Mouse (Mus musculus) embryonic facial prominence, embryonic 11.5 days (tissue): ENCODE measurements at regions not wholly inside any gene's neighbourhood (a gene's known extent, or its start where the extent isn't known, plus 50 kb on each side); places are given as distances from the start of the nearest gene placed in this dataset.
"Not testable (repeated sequence)": the region's sequence is repeated elsewhere in the genome, so short reads cannot be mapped to it uniquely, and the experiment has no call there.

Experiments
- ATAC-seq: fragments of 200-750 bp; cut with Nextera tagmentation; replicated peaks from 2 replicates; pipeline ENCODE4 v1.8.0; 2017; ENCODE audit warnings: low read depth; ENCODE audit not compliant: insufficient number of reproducible peaks, low FRiP score, low TSS enrichment
- DNase-seq: peaks from one replicate; pipeline ENCODE4 v3.0.0-alpha.2; 2015; ENCODE audit warnings: low spot score
- H3K27ac ChIP-seq: fragments of 300-500 bp; sonication (generic); replicated peaks from 2 replicates; pipeline ENCODE4 v1.5.1; 2014; ENCODE audit warnings: mild to moderate bottlenecking, low read depth, low read length, control low read depth
- H3K27me3 ChIP-seq: fragments of 300-500 bp; sonication (generic); 2 replicates; pipeline ENCODE4 v1.6.1; 2014; ENCODE audit warnings: mild to moderate bottlenecking, low read length, moderate library complexity, mixed read lengths; ENCODE audit not compliant: control insufficient read depth, insufficient read depth
- H3K36me3 ChIP-seq: fragments of 300-500 bp; sonication (generic); replicated peaks from 2 replicates; pipeline ENCODE4 v1.6.1; 2014; ENCODE audit warnings: low read depth, mild to moderate bottlenecking, low read length, moderate library complexity, mixed read lengths; ENCODE audit not compliant: control insufficient read depth, insufficient read depth
- H3K4me1 ChIP-seq: fragments of 300-500 bp; sonication (generic); 2 replicates; pipeline ENCODE4 v1.6.1; 2014; ENCODE audit warnings: low read length, mixed read lengths; ENCODE audit not compliant: control insufficient read depth, insufficient read depth
- H3K4me2 ChIP-seq: fragments of 300-500 bp; sonication (generic); 2 replicates; pipeline ENCODE4 v1.6.1; 2014; ENCODE audit warnings: low read depth, mild to moderate bottlenecking, control low read depth, low read length, moderate library complexity
- H3K4me3 ChIP-seq: fragments of 300-500 bp; sonication (generic); 2 replicates; pipeline ENCODE4 v1.5.1; 2014; ENCODE audit warnings: low read depth, low read length, control low read depth
- H3K9ac ChIP-seq: fragments of 300-500 bp; sonication (generic); replicated peaks from 2 replicates; pipeline ENCODE4 v1.6.1; 2014; ENCODE audit warnings: mild to moderate bottlenecking, control low read depth, low read length
- H3K9me3 ChIP-seq: fragments of 300-500 bp; sonication (generic); replicated peaks from 2 replicates; pipeline ENCODE4 v1.6.1; 2016; ENCODE audit warnings: mild to moderate bottlenecking, low read length, inconsistent platforms, mixed read lengths; ENCODE audit not compliant: control insufficient read depth
- WGBS: fragments of 180-500 bp; shearing (Covaris S2); extraction: QIAGEN DNeasy Blood & Tissue Kit; methylation state at CpG from one replicate; pipeline ENCODE4 v1.1.7; 2014; 5-methylcytosine and 5-hydroxymethylcytosine counted together

DNA sequence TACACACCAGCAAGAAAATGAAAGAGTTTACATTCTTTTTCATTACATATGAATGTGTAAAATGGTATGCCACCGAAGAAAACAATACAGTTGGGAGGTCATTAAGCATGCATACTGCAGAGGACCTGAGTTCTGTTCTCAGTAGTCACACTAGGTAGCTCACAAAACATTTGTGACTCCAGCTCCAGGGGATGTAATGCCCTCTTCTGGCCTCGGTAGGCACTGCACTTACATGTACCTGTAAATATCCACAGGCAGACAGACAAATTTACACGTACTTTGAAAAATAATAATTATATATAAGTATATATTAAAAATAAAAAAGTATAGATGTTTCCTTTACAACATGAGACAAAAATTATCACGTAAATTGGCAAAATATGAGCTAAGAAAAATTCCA lies 342.3 kb upstream of the Gm28363 start:
- no peak for ATAC-seq

DNA sequence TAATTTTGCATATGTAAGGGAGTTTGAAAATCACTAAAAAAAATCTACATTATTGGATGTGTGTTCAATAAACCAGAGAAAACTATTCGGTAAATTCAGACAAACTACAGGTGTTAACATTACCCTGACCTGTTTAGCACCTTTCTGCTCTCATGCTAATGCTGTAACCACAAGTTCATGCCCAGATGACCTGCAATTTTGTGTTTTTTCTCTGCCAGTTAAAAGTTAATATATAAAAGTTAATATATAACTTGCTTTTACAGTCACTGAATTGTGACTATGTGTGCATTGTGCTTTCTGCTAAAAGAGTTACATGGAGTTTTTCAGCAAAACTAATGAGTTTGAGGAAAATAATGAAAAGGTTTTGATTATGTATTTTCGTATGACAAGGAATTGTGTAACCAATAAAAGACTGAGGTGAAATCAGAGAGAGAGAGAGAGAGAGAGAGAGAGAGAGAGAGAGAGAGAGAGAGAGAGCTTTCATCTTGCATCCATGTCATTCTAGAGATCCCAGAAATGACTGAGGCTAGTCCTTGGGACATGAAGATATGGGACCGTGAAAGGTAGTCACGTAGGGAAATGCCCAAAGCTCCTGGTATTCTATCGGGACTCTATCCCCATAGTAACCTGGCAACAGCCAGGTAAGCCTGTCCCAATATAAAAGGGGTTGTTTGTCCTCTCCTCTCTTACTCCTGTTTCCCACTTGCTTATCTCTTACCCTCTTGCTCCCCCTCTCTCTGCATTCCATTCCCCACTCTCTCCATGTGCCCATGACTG lies 340.3 kb upstream of the Gm28363 start:
- DNase-seq: no peak
- no peak for ATAC-seq
- no peaks in the 10 kb centered on the region for H3K36me3 ChIP-seq
- H3K4me3 ChIP-seq: no peak overlapping the region
- H3K9ac ChIP-seq: no peak overlapping the region
- no peaks in the 10 kb centered on the region for H3K9me3 ChIP-seq
- WGBS: 81% methylated on average over 5 of the region's 5 CpGs
- H3K4me1 ChIP-seq: no peaks in the 10 kb centered on the region
- H3K27ac ChIP-seq: no peak overlapping the region
- H3K27me3 ChIP-seq: no peaks in the 10 kb centered on the region
- H3K4me2 ChIP-seq: no peak overlapping the region

More for the DNA sequence above, 342.3 kb upstream of the Gm28363 start:
- Histone ChIP-seq H3K4me1 (no peaks in the 10 kb centered on the region), H3K9me3 (no peaks in the 10 kb centered on the region), H3K27me3 (no peaks in the 10 kb centered on the region), H3K36me3 (no peaks in the 10 kb centered on the region), H3K4me3 (no peak overlapping the region), H3K9ac (no peak overlapping the region), H3K27ac (no peak overlapping the region), H3K4me2 (no peak overlapping the region)
- no peak for DNase-seq
- WGBS: 78% methylated on average over 4 of the region's 4 CpGs

DNA sequence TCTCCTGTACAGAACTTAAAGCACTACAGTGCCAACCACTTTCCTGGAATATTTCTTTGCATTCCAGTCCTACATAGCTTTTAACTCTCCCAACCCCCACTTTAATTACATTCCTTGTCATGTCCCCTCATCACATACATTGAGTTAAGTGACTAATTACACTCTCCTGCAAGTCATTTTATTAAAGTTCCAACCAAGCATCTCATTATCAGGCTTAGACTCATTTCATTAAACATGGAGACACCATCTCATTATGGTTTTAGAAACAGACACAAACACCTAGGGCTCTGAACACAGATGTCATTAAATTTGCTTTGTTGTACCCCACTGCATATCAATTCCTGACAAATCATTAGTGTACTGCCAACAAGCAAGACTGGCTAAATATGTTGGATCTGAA lies 332.9 kb upstream of the Gm28363 start:
- Histone ChIP-seq H3K4me1 (no peaks in the 10 kb centered on the region), H3K27ac (no peak overlapping the region), H3K4me2 (no peak overlapping the region), H3K9ac (no peak overlapping the region), H3K4me3 (no peak overlapping the region), H3K27me3 (no peaks in the 10 kb centered on the region), H3K36me3 (no peaks in the 10 kb centered on the region), H3K9me3 (no peaks in the 10 kb centered on the region)
- DNase-seq: no peak
- ATAC-seq: no peak

DNA sequence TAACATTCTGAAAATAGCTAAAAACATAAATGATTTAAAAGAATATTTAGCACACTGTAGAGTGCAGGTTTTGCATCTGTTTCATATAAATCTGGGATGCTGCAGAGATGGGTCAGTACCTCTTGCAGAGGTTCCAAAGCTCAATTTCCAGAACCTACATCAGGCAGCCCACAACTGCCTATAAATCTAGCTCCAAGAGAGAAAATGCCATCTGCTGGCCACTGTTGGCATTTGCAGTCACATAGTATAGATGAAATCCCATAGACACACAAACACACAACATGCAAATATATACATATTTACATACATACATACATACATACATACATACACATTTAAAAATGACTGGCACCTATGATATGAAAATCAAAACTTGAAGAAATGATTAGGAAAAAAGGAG lies 284.6 kb upstream of the Gm28363 start:
- DNase-seq (peak; percentile 28), ATAC-seq (no peak)
- Histone ChIP-seq H3K27me3 (no peaks in the 10 kb centered on the region), H3K4me1 (no peaks in the 10 kb centered on the region), H3K27ac (no peak overlapping the region), H3K4me3 (no peak overlapping the region), H3K9ac (no peak overlapping the region), H3K9me3 (no peaks in the 10 kb centered on the region), H3K4me2 (no peak overlapping the region), H3K36me3 (no peaks in the 10 kb centered on the region)

DNA sequence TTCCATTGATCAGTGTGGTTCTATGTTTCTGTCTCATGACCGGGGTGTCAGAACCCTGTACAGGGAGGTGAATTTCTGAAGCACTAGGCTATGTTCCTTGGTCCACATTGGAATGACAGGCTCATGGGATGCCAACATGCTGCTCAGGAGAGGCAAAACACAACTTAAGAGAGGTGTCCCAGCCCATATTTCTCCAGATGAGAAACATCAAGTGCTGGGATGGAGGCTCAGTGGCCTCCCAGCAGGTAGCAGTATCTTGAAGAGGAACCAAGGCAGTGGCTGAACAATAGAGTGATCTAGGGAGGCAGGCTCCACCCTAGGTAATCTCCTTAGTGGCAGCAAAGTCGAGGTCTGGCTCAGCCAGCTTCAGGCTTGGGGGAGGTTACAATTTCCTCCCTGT lies 239.2 kb upstream of the Gm28363 start:
- Histone ChIP-seq H3K27ac (no peak overlapping the region), H3K27me3 (no peaks in the 10 kb centered on the region), H3K36me3 (no peaks in the 10 kb centered on the region), H3K4me2 (no peak overlapping the region), H3K4me3 (no peak overlapping the region), H3K9me3 (no peaks in the 10 kb centered on the region), H3K9ac (no peak overlapping the region), H3K4me1 (no peaks in the 10 kb centered on the region)
- ATAC-seq (no peak), DNase-seq (no peak)
- WGBS: 62% methylated on average over 2 of the region's 2 CpGs

DNA sequence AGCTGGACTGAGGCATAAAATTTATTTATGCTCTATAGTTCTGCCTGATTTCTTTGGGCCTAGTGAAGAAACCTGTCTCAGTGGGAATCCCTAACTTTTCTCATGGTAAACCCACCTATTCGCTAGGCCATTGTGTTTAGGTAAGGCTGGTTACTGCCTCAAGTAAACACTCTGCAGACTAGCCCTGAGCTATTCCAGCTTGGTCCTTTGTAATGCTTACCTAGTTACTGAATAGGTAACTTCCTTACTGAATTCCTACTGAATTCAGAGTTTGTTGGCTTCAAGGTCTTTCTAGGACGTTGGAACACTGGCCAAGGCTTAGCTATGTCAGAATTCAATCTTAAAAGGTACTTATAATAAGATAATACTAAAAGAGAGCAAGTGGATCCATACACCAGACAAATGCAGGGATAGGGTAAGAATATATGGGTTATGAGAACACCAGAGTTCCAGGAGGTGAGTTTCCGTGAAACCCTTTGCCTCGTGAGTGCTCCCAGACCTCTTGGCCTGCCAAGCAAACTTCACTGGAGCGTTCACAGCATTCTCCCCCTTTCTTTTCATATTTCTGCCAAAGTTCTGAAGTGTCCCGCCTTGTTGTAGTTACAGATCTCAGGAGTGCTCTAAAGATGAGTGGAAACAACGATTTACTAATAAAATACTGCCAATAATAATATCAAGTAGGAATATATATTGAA lies 238.6 kb upstream of the Gm28363 start:
- not testable (repeated sequence) for H3K27ac ChIP-seq, H3K4me2 ChIP-seq, ATAC-seq, H3K9ac ChIP-seq, DNase-seq, H3K36me3 ChIP-seq, H3K9me3 ChIP-seq, H3K4me1 ChIP-seq, H3K27me3 ChIP-seq, H3K4me3 ChIP-seq
- 59% methylated on average over 7 of the region's 7 CpGs for WGBS

DNA sequence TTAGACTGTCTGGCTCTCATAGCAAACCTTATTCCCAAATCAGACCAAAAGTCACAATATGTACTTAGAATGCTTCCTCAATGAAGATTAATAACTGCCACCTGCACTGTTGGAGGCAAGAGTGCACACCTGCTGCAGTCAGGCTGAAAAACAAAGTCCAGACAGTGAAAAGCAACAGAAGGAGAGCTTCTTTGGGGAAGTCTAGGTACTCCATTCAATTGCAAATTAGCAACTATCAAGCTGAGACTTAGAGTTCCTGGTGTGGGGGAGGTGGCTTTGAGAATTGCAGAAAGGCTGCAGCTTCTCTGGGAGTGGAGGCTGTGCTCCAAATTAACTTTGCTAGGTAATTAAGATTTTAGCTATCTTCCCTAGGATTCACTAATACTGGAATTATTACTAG lies 237.8 kb upstream of the Gm28363 start:
- H3K9me3 ChIP-seq, DNase-seq, H3K27me3 ChIP-seq, H3K9ac ChIP-seq, H3K4me3 ChIP-seq, H3K36me3 ChIP-seq, H3K27ac ChIP-seq, H3K4me2 ChIP-seq, H3K4me1 ChIP-seq, ATAC-seq: not testable (repeated sequence)

DNA sequence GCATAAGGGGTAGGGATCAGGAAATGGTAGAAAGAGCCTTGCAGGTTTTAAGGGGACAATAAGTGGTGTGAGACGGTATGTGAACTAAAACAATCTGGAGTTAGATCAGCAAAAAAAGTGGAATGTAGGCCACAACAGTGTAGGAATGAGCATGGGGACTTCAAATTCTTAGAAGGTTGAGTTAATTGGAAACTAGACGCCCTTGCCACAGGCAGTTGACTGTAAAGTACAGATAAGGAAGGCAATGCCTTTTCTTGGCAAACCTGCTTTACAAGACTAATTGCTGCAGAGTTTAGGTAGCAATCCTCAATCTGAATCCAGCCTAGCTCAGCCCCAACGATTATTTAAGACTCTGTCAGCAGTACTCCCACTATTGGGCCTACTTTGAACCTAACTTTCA lies 206.8 kb upstream of the Gm28363 start:
- no peak overlapping the region for H3K4me3 ChIP-seq
- no peaks in the 10 kb centered on the region for H3K36me3 ChIP-seq
- 83% methylated on average over 3 of the region's 3 CpGs for WGBS
- H3K9ac ChIP-seq: no peak overlapping the region
- no peaks in the 10 kb centered on the region for H3K4me1 ChIP-seq
- ATAC-seq: no peak
- no peaks in the 10 kb centered on the region for H3K9me3 ChIP-seq
- no peak overlapping the region for H3K4me2 ChIP-seq
- no peaks in the 10 kb centered on the region for H3K27me3 ChIP-seq
- DNase-seq: no peak
- H3K27ac ChIP-seq: no peak overlapping the region
